Mouse (Mus musculus) liver, adult 2 months (tissue): Measurements from ENCODE around the gene Cby3.

Source experiments
- CTCF ChIP-seq: fragments of 200-500 bp; IDR thresholded peaks from 2 replicates; pipeline ENCODE4 v1.5.1; 2011; ENCODE audit warnings: low read depth, low read length, control low read depth
- POLR2A ChIP-seq: fragments of 200-500 bp; IDR thresholded peaks from 2 replicates; pipeline ENCODE4 v1.6.1; 2011; ENCODE audit warnings: low read length, control low read depth; ENCODE audit not compliant: insufficient read depth; ENCODE audit errors: extremely low read depth

GRCm38 (mm10) chr11:50407235-50407634 lies 53.0 kb downstream of the Cby3 start:
- TF ChIP-seq CTCF (no peak), POLR2A (no peak)
